Mouse (Mus musculus) kidney, adult 9 months (tissue): ENCODE data around the gene Enpp4.

ENCODE experiments used
- DNase-seq: peaks from one replicate; pipeline ENCODE4 v3.0.0; 2022

Gene Enpp4

DNA sequence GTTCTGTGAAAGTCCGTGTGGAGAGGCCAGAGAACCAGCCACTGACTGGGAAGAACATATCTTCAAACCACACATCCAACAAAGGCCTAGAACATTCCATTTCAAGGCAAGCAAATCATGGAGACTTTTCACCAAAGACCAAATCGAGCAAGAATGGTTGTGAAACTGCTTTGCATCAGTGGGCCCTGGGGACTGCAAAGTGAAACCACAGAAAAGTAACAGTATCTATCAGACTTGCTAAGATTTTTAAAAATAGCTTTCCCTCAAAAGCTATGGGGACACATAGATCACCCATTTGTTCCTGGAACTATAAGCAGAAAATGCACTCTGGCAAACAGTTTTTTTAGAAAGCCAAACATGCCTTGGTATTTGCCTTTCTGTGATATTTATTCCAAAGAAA lies 14.7 kb downstream of the Enpp4 start:
- DNase-seq = no peak

DNA sequence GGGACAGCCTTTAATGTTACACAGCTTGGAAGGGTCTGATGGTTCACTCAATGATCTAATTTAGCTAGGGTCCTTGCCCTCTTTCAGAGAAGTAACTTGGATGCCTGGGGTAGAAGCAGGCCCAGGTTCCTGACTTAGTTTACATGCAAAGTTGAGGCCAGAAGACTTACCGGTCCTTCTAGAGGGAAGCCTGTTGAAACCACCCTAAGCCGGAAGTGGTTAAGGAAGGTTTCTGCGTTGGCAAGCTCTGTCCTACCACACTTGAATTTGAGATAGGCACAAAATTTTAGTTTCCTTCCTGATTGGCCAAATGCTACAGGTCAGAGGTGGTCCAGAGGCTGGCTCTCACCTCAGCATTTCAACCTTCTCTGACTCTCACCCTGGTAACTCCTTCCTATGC lies 17.4 kb downstream of the Enpp4 start:
- no peak for DNase-seq

DNA sequence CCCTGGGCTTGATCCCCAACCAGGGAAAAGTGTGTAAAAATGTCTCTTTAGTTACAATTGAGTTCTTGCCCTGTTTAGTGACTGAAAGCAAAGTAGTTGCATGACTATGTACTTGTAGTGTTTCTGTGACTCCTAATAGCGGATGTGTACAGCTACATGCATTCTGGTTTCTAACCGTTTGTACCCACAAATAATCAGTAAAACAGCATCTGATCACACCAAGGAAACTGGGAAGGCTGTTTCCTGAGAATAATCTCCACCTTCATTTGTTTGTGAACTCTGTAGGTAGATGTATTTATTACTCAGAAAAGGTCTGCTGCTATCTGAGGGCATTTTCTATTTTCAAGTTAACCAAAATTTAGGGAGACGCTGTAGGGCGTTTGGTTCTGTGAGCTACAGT lies 22.5 kb downstream of the Enpp4 start:
- DNase-seq = no peak

DNA sequence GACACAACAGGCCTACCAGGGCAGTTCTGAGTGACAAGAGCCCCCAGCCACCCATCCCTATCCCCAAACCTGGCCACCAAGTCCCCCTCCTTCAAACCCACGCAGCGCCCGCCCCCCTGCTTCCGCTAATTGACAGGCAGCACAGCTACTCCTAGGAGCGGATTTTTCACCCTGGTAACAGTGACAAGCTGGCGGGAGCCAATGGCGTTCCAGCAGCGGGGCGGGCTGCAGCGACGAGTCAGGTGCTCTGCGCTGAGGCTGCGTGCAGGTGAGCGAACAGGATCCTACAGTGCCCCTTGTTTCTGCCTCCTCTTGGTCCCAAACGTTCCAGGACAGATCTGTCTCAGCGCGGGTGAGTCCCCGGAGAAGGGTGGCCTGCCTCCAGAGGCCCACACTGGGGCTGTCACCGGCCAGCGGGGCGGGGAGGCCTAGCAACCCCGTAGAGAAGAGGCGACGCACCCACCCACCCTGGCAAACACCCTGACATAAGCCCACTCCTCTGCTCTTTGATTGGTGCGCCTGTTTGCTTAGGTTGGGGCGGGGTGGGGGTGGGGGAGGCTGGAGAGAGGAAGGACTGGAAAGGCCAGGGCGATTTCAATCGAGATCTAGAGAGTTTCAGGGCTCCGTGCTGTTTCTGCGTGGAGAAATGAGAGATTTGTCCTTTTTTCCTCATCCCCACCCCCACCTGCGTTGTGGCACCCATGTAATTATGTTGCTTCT lies 26.8 kb downstream of the Enpp4 start, which contains the start of gene Enpp5:
Gene Enpp5 (plus strand): TSS at position 183 of the 720 bp plus-strand sequence.
- peak; percentile 91 for DNase-seq

DNA sequence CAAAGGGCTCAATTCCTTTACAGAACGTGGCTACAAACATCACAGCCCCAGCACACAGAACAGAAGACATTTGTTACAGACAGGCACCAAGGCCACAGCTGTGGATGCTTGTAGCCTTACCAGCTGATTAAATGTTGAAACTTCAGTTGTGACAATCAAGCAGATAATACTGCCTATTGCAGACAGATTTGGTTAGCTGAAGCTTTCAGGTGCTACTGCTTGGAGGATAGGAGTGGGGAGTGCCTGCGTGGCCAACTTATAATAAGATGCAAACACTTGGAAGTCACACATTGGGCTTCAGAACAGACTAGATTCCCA lies 27.8 kb downstream of the Enpp4 start:
- DNase-seq = no peak

DNA sequence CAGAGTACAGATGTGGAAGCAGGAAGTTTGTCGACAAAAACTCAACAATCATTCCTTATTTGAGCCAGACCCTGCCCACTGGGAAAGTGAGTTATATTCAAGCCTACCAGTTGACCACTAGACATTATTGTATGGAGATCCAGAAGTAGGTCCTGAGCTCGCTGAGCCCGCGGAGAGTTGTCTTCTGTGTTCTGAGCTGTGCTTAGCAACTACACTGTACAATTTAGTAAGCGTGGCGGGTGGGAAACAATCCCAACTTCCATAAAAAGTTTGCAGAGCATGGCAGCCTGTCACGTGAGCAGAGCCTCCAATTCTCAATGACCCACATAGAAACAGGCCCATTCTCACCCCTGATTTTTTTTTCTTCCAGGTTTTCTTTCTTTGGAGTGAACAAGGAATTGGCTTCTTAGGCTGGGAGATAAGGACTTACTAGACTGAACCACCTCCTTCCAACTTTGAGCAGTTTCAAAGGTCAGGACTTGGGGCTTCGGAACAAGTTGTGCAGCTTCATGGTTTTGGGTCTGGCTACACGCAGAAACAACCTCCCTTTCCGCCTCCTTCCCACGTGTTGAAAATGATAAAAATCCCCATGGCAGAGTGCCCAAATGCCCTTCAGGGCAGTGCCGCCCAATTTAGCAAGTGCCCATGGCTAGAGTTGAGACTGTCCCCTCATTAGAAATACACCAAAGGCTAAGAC lies 28.3 kb downstream of the Enpp4 start:
- peak; percentile 29 for DNase-seq

DNA sequence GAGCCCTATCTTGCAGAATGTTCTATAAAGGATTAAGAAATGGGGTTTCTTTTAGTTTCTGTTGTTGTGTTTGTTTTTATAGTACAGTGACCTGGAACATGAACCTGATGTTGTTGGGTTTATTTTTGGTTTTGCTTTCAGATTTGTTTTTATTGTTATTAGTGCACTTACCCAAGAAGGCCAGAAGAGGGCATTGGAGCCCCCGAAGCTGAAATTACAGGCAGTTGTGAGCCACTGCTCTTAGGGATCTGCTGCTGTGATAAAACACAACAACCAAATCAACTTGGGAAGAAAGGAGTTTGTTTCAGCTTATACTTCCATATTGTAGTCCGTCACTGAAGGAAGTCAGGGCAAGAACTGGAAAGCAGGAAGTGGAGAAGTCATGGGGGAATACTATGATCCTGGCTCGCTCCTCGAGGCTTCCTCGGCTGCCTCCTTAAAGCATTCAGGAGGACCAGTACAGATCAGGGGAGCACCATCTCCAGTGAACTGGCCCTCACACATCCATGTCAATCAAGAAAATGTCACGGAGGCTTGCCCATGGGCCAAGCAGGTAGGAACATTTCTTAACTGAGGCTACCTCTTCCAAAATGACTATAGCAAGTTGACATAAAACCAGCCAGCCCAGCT lies 29.4 kb downstream of the Enpp4 start:
- peak; percentile 70 for DNase-seq

DNA sequence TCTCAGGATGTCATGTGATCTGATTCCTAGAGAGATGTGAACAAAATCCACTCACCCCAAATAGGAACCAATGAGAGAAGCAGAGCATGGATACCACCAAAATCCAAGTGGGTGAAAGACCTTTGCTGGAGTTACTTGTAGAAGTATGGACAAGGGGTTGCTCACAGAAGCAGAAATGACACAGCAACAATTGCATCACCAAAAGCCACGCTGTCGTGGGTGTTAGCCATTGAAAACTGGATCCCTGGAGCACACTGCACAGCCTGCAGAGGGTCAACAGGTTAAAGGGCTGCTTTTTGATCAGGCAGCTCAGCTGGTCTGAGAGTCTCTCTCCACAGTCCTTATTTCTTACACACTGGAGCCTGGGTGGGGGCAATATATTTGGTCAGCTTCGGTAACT lies 30.0 kb downstream of the Enpp4 start:
- no peak for DNase-seq

DNA sequence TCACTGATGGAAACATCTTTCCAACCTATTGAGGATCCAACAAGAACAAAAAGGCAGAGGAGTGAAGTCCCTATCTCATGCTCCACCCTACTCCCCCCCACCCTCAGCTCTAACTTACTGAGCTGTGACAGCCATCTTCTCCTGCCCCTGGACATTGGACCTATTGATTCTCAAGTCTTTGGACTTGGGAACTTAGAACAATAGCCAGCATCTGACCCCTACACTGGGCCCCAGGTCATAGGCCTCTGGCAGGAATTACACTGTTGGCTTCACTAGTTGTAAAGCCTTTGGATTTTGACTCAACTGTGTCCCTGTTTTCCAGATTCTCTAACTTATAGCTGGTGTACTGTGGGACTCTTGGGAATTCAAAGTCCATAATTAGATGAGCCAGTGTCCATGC lies 33.9 kb downstream of the Enpp4 start:
- DNase-seq = peak; percentile 7

DNA sequence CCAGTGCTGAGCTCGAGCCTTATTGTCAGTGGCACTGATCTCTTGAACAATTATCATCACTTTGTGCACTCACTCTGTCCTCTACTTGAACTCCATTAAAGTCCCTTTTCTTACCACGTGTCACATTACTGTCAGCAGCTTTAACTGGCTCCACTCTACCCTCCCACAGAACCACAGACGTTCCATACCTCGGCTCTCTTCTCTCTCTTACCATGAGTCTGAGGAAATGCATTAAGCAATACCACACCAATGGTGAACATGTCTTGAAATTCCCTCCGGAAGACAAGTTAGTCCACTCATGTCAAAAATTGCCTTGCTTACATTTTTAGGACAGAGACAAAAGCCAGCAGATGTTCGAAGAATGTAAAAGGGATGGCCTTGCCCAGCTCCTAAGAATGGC lies 36.7 kb downstream of the Enpp4 start:
- DNase-seq = no peak

DNA sequence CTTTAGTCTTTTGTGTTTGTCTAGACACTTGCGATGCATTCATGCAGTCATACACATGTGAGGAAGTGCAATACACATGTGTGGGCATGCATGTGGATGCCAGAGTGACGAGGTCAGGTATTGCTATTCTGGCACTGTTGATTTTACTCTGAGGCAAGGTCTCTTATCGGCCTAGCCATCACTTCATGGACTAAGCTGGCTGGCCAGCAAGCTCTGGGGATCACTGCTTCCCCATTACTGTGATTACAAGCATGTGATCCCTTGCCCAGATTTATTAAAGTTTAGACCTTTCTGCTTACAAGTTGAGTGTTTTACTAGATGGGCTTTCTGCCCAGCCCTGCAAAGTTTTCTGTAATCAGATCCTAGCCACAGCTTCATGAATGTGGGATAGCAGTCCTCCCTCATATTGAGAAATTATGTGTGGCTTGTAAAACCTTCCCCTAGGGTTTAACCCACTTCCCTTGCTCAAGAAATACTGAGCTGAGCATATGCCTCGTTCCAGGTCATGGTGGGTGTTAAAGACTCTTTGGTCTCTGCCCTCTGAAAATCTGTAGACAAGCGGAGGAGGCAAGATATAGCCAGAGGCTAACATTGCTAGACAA lies 44.2 kb downstream of the Enpp4 start:
- peak; percentile 11 for DNase-seq

DNA sequence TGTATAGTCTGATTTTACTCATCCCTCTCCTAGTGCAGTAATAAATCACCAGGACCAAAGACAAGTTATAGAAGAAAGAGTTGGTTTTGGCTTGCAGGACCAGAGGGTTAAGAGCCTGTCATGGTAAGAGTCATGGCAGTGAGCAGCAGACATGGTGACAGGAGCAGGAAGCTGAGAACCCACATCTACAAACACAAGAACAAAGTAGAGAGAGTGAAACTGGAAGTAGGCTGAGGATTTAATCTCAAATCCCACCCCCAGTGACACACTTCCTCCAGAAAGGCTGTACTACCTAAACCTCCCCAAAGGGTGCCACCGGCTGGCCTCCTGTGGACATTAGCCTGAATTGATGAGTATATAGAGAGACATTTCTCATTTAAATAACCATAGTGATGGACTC lies 44.8 kb downstream of the Enpp4 start:
- no peak for DNase-seq

DNA sequence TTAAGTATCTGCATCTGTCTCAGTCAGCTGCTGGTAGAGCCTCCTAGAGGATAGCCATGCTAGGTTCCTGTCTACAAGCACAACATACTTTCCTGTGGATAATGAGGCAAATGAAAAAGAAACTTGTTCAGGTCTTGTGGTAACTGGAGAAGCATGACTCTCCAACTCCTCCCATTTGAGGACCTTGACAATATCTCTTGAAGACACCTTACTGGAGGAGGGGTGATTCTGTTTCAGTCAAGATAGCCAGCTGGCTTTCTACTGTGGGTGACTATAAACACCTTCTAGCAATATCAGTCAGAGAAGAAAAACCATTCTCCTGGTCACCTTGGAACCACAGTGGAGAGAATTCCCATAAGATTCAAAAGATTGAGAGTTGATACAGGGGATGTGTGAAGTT lies 47.5 kb downstream of the Enpp4 start:
- DNase-seq = no peak

DNA sequence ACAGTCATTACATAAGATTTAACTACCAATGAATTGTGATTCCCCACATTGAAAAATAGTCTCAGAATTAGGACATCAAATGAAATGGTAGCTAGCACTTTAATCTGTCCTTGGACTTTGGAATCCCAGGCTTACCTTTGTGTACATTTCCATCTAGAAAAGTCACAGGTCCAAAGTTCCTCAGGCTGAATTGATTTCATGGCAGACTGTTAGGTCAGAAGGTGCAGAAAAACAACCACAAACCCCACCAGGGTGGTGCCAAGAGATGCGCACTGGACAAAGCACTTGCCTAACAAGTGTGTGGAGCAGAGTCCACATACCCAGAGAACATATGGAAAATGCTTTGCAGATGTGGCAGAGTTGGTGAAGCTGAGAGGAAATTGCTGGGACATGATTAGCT lies 48.5 kb downstream of the Enpp4 start:
- DNase-seq = no peak

DNA sequence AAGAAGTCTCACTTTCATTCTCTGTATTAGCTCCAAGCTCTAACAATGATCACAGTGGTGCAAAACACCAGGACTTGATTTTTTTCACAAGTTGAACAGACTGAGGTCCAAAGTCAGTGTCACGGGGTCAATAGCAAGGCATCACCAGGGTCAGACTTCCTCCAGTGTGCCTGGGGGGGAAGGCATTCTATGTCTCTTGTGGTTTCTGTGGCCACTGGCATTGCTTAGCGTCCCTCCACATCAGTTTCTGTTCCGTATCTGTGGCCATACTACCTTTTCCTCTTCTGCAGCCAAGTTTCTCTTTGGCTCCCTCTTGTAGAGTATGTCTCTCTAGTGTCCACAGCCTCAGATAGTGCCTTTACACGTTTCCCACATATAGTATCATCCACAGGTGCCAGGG lies 52.2 kb downstream of the Enpp4 start:
- DNase-seq = peak; percentile 3
